Mouse (Mus musculus): Measurements from ENCODE around the gene Dok5.

Gene Dok5

DNA sequence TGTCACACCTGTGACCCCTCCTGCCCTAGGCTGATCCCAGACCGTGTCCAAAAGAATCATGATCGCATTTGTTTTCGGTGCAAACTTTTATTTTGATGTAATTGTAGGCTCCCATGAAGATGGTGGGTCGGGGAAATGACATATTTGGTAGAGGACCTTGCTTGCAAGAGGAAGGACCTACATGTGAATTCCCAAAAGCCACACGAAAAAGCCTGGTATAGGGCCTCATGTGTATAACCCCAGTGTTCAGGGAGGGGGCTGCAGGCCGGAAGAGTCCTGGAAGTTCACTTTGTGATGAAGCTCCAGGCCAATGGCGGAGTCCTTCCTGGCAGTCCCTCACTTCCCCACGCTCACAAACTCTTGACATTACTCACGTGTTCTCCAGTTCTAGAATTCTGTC, 7.3 kb downstream of the Dok5 start:
- no peak for DNase-seq (ENCODE audit: low spot score in 2 of 2)

DNA sequence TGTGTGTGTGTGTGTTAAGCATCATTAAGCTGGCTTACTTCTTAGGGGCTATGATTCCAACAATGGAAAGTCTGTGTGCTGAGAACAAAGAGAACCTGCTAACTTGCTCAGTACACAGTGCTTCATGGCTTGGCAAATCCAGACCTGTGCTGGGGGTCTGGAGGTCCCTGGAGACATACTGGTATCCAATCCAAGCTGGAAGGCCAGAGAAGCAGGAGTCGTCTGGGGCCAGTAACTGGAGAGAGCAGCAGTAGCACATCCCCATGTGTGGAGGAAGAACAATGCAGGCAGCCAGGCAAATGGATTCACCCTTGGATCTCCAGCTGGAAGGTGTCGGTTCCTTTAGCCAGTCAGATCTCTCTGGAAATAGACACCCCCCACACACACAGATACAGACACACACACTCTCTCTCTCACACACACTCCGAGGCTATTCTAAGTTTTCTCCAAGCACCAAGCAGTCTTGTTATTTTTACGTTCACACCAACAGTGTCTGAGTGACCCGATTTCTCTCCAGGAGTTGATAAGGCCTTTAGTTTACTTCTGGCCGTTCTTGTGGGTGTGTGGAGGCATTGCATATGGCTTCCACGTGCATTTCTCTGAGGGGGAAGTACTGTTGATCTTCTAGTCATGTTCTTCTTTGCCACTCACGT, 8.2 kb downstream of the Dok5 start:
- DNase-seq (ENCODE audit: low spot score in 2 of 2) = no peak

DNA sequence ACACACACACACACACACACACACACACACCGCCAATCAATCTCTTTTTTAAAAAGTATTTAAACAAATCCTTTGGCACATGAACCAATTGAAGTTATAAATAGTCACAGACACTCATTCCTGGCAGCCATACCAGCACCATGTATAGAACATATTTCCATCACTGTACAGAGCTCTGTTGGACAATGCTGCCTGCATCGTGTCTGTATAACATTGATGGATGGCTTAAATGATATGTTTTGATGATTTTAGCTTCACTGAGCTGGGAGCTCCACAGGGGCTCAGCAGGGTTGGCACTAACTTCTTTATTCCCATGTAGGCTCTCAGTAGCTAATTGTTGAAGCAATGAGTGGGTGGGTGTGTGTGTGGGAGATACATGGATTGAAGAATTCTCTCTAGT, 11.9 kb downstream of the Dok5 start:
- DNase-seq (ENCODE audit: low spot score in 2 of 2) = no peak

DNA sequence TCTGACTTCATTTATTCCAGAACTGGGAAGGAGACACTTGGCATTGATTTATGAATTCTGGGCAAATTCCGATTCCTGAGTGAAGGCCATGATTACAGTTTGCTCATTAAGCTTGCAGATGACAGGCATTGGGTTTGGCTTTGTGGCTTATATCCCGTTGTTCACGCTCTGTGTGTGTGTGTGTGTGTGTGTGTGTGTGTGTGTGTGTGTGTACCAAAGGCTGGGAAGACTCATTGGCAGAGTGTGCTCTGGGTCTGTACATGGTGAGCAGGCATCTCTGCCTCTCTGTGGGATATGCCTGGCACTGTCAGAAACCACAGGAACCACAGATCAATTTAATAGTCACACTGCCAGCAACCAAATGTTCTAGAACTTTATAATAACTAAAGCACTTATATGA, 17.3 kb downstream of the Dok5 start:
- no peak for DNase-seq (ENCODE audit: low spot score in 2 of 2)

DNA sequence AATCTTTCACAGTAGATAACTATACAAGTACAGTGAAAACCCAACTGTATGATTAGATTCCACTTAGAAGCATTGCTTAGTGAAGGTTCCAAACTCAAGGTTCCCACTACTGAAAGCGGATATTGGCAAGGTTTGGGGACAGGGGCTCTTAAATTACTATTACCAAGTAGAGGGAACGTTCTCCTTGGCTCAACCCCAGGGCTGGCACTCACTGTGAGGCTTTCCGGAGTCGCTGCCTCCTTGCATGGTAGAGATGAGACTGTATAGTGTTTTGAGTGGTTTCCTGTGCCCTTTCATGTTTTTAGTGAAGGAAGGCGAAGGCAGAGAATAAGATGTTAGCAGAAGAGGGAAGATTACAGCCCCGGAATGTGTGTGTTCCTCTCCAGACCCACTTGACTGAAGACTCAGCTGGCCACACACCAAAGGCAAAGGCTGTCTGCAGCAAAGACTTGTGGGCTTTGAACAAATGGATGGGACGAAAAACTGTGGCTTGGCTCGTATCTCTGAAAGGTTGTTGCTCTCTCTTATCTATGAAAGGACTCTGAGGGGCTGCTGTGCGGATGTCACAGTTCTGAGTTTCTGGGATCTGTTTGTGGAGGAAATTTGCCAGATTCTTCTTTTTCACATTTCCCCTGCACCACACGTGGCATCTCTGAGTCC, 20.7 kb downstream of the Dok5 start:
- no peak for DNase-seq (ENCODE audit: low spot score in 2 of 2)

DNA sequence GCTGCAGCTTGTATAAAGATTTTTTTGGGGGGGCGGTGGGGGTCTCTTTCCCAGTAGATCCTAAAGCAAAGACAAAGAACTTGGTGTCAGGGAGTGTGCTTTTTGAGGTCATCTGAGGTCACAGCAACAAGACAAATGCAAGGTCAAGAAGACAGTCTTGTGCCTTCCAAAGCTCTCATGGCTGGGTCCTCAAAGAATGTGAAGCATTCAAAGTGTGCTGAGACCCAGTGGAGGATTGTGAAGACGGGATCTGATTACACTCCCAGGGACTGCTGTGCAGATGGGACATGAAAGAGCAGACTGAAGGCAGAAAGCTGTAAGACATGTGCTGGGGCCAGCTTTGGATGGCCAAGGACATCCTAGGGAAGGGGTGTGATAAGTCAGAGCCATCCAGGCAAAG, 24.2 kb downstream of the Dok5 start:
- DNase-seq (ENCODE audit: low spot score in 2 of 2) = no peak

DNA sequence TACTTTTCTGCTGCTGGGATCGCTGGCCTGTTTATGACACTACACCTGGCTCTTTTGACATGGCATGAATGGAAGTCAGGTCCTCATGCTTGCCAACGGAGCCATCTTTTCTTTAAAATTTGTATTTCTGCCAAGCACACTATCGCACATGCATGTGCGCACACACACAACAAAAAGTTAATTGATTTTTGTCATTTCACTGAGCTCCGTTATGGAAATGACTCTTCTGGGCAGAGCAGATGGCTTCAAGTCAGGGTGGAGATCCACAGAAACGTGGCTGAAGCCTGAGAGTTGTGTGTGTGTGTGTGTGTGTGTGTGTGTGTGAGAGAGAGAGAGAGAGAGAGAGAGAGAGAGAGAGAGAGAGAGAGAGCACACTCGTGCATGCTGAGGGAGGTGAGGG, 25.1 kb downstream of the Dok5 start:
- DNase-seq (ENCODE audit: low spot score in 2 of 2) = no peak

DNA sequence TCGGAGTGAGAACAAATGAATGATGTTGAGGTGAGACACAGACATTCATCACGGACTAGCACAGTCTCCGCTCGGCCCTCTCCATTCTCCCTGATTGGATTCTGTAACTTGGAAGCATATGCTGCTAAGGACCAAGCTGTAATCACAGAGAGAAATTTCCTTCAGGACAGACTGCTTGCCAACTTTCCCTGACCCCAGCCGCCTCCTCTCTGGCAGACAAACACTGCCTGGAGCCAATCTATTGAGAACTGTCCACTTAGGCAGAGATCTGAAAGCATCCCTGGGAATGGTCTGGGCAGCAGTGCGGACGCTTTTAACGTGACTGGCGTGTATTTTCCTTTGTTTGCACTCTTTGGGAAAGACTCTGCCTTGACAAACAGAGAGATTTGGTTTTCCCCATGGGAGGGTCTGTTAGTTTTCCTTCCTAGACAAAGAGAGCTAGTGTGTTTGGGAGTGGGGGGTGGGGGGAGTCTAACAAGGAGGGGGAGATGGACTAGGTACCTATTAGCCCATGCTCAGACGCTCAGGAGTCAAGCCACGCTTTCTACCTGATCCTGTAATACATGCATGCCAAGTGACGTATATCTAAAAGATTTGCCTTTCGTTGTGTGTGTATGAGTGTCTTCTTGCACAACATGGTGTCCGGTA, 25.7 kb downstream of the Dok5 start:
- DNase-seq (ENCODE audit: low spot score in 2 of 2) = no peak

DNA sequence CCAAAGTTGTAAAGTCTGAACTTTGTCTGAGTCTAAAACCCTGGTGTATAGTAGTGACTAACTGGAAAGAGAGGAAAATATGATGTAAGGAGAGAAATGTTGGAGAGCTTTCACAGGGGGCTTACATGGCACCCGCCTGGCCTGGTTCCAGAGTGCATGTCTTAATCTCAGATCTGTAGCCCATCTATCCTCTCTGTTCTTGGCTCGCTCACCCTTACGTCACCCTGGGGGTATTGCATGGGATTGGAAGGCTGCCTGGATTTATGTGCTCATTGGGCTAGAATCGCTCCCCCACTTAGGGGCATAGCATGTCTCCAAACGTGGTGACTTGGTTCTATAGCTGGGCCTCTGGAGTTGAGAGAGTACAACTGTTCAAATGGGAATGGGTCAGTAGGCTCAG, 26.6 kb downstream of the Dok5 start:
- DNase-seq (ENCODE audit: low spot score in 2 of 2) = no peak

DNA sequence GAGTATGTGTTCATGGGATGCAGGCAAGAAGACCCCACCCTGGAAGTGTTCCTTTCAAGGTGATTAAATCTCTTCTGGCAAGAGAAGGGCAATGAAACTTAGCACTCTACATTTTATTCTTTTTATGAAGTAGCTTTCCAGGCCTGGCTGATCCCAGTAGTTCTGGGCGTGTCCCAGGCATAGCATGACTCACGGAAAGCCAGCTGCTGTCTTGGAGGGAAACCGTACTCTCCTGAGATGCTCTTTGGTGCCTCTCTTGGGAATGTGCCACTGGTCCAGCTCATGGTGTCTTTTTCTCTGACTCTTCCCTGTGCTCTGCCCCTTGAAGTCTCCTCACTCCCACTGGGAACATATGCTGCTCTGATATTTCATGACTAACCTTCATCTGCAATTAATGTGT, 33.1 kb downstream of the Dok5 start:
- DNase-seq (ENCODE audit: low spot score in 2 of 2) = no peak

DNA sequence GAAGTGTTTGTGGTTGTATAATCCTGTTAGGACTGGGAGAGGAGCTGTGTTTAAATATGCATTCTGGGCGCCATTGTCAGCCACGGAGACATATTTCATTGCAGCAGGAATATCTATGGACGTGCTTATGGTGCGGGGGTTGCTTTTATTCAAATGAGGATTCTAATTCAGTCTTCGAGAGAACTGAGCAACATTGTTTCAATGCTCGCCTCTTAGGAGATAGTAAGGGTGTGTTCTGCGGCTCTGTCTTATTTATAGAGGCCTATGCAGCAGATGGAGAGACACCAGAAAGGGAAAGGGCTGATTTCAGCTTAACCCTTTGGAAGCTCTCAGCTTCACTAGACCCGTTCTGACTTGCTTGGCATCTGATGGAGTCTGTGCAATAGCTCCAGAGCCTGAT, 35.6 kb downstream of the Dok5 start:
- DNase-seq (ENCODE audit: low spot score in 2 of 2) = no peak

DNA sequence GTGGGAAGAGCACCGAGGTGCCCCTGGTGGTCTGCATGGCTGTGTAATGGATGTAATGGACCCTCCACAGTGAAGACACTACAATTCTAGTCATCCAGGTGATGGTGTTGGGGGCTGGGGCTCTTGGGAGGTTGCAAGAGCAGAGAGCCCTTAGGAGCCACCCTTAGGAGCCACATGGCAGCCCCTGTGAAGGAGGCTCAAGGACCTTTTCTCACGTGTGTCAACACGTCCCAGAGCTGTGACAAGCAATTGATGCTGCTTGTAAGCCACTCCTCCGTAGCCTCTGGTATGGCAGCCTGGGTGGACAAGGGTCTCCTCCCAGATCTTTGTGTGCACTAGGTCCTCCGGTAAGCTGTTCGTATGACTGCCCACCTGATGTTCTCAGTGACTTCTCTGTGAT, 37.1 kb downstream of the Dok5 start:
- DNase-seq (ENCODE audit: low spot score in 2 of 2) = no peak

DNA sequence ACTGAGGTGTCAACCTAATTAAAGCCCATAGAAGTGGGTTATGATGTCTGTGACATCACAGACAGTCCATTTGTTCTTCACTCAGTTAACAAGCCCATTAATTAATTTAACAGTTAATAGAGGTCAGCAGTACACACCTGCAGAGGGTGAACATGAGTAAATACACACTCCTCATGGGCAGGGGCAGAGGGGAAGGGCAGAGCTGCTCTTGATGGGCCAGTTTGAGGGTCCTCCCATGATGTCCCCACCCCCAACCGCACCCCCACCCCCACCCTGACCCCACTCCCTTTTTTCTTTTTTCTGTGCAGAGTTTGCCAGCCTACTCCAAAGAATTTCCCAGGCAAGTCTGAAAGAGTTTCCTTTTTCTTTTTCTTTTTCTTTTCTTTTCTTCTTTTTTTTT, 39.9 kb downstream of the Dok5 start:
- no peak for DNase-seq (ENCODE audit: low spot score in 2 of 2)

DNA sequence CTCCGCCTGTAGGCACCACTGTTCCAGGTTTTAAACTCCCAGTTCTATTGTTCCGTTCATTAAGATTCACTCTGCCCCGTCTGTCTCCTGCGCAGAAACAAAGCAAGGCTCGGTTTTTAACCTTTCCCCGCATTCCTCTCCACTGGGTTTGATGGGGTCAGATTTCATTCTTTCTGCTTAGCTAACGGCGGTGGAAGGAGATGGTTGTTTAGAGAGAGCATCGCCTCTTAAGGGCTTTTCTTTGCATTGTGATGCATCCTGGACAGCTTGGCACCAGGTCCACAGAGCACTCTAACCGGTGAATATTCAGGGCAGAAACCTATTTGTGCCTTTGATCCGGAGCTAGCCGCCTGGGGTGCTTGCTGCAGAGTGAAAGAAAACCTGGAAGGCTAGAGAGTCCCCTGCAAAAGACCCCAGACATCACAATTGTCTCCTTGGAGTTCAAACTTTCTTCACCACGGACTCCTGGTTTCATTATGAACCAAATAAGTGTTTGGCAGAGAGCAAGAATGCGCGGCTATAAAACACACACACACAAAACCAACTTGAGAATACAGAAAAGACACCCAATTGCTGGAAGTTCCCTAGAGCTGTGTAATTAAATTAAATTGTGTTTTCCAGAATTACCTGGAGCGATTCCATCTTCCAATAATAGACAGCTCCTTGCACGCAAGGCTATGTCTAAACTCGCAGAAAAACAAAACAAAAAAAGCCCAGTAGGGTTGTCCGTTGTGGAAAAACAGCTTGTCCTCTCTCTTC, 40.7 kb downstream of the Dok5 start:
- DNase-seq (ENCODE audit: low spot score in 2 of 2) = no peak

DNA sequence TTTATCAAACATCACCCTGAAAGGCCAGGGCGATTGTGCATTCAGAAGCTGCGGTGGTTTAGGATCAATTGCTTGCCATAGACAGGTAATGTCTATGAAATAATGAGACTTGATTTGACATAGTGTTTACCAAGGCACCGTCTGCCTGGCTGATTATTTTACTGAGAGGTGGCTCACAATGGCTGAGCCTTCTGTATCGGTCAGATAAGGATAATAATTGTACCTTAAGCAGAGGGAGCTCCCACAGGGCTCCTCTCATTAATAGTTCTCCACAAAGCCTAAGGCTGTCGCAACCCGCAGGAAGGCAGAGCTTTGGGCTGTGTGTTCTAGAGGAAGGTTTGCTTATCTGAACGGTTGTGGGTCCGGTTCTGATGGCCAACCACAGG, 41.3 kb downstream of the Dok5 start:
- no peak for DNase-seq (ENCODE audit: low spot score in 2 of 2)

DNA sequence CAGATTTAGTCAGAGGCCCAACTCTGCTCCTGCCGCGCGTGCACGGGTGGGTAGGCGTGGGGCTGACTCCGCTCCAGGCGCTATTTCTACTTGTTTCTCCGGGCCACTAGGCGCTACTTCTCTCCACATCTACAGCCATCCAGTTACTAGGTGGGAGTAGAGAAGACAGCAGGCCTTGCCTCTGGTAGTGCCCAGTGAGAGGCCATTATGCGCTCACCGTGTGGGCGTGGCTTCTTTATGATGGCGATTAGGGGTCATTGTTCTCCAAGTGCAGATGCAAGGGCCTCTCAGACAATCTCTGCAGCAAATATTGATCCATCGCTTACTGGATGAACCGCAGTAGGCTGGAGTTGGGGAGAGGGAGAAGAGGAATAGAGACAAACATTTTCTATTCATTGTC, 44.0 kb downstream of the Dok5 start:
- no peak for DNase-seq (ENCODE audit: low spot score in 2 of 2)

DNA sequence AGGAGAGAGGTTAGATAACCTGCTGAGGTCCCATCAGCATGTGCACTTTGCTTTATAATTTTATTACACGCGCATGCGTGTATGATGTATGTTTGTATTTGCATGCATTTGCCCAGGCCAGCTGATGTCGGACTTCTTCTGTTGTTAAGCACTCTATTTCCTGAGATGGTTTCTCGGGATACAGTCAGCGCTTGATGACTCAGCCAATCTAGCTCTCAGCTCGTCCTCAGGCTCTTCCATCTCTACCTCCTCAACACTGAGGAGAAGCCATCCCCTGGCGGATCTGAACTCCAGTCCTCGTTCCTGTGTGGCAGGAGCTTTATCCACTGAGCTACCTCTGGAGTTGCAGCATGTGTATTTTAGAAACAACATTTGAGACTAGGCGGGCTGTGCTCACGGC, 44.5 kb downstream of the Dok5 start:
- DNase-seq (ENCODE audit: low spot score in 2 of 2) = no peak

DNA sequence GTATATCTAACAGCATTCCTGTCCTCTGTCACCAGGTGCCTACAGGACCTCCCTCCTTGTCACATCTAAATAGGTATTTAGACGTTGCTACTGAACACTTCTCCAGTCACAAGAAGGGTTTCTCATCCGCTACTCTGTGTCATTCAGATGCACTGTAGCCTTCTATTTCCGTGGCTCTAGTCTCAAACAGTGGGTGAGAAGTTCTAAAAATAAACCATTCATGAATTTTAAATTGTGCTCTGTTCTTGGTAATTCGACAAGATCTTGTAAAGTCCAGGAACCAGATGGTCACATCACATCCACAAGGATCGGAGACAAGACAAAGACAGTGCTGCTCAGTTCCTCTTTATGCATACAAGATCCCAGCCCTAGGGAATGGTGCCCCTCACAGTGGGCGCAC, 46.0 kb downstream of the Dok5 start:
- no peak for DNase-seq (ENCODE audit: low spot score in 2 of 2)

DNA sequence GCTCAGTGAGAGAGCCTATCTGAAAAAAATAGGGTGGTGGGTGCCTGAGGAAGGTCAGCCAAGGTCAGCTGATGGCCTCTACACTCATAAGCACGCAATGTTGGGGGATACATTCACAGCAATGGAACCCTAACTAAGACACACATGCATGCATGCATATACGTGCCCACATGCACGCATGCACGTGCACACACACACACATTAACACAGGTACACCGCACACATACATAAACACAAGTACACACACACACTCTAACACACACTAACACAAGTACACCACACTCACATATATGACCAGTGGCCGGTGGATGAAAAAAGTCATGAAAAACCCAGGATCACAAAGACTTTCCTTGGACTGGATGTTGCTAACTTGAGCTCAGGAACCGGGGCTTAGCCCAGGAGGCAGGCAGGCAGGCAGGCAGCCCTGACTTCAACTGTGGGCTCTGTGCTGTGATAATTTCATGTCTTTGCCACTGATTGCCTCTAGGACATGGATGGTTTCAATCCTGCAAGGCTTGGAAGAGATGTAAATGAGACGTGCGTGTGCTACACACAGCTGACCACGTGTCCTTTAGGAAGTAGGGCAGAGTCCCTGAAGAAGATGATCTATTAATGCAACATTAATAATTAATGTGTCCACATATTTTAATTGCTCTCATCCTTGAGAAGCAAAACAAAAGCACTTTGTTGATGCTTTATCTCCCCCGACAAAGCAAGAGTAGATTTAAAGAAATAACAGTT, 48.6 kb downstream of the Dok5 start:
- DNase-seq (ENCODE audit: low spot score in 2 of 2) = no peak

DNA sequence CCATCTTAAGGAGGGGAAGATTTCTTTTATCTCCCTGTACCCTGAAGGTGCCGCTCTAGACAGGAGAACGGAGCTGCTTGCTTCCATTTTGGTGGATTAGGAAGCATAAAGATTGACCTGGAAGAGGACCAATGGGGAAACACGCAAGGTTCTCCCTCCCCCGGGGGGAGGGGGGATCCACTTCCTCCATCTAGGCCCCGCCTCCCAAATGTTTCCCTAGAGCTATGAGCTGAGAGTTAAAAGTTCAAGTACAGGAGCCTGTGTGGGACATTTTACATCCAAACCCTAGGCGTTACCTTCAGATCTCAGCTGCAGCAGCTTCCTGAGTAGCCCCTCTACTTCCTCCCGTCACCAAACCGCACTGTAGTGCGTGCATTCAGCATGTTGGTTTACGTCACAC, 56.5 kb downstream of the Dok5 start:
- no peak for DNase-seq (ENCODE audit: low spot score in 2 of 2)

DNA sequence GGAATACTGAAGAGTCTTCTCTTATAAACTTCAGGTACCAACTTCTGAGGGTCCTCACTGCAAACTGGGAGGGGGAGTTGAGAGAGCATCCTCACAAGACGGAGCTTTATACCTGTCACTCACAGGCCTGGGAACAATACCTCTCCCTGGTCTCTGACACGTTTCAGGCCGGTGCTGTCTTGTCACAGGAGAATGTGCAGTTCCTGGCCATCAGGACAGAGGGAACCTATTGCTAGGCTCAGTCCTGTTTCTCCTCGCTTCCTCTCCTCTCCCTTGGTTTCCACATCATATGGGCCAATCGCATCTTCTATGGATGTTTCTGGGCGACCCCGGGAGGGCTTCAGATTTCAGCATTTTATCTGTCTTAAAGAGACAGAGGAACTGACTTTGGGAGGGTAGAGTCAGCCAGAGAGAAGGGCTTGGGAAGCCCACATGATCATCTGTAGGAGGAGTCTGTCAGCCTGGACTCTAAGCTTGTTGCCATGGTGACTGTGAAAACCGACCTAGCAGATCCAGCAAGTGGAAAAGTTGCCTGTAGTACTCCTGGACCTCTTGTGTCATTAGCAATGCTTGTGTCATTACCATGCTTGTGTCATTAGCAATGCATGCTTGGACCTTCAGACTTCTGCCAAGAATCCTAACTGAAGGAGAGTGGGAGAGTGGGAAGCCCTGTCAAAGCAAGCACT, 59.9 kb downstream of the Dok5 start:
- DNase-seq (ENCODE audit: low spot score in 2 of 2) = no peak

DNA sequence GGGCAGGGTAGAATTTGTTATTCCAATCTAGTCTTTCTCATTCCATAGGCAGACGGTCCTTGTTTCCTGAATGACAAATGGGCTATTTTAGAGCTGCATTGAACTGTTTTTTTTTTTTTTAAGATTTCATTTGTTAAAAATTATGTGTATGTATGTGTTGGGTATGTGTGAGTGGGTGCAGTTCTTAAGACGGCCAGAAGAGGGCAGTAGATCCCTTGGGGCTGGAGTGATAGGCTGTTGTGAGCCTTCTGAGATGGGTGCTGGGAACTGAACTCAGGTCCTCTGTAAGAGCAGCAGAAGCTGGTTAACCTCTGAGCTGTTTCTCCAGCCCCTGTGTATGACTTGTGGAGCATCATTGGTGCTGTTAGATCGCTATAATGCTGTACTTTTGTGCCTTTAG, 63.6 kb downstream of the Dok5 start:
- DNase-seq (ENCODE audit: low spot score in 2 of 2) = no peak
